Mouse (Mus musculus) small intestine, adult 10 weeks (tissue): ENCODE results near the gene Gm21800. TPM values are rescaled to one million over a fixed set of nuclear protein-coding genes. Genes with fewer than 3 reads are reported as not detected.

Experiments used
- polyA plus RNA-seq: library from polyadenylated mRNA; stranded (reverse); fragments of 350-450 nt; fragmentation: Illumina TruSeq; extraction: RNeasy Lipid Tissue Mini Kit (QIAGEN cat#74804); gene quantifications from one replicate; pipeline ENCODE4 v1.2.3, GENCODE M21; 2014; ENCODE audit warnings: low replicate concordance

Gene Gm21800
- not detected for polyA plus RNA-seq

GRCm38 (mm10) chrY:41406198-41406597, at the start of gene Gm21800:
Gene Gm21800 (plus strand): TSS chrY:41406498.

